Mouse (Mus musculus) left cerebral cortex, adult 11 months (tissue): Measurements from ENCODE around the gene Cmtr1.
A peak's percentile ranks its signal among the peaks of the same experiment; 100 is the strongest.
"Not testable (repeated sequence)": the region's sequence is repeated elsewhere in the genome, so short reads cannot be mapped to it uniquely, and the experiment has no call there.

Experiments used
- DNase-seq: peaks from one replicate; pipeline ENCODE4 v3.0.0; 2022; ENCODE audit warnings: low spot score

Gene Cmtr1

GRCm38 (mm10) chr17:29660076-29660761 is at the start of gene Cmtr1:
Cmtr1 (plus strand) TSS chr17:29660595.
- DNase-seq: peak; percentile 89

GRCm38 (mm10) chr17:29613453-29613852 is 46.9 kb upstream of the Cmtr1 start:
- not testable (repeated sequence) for DNase-seq

DNA sequence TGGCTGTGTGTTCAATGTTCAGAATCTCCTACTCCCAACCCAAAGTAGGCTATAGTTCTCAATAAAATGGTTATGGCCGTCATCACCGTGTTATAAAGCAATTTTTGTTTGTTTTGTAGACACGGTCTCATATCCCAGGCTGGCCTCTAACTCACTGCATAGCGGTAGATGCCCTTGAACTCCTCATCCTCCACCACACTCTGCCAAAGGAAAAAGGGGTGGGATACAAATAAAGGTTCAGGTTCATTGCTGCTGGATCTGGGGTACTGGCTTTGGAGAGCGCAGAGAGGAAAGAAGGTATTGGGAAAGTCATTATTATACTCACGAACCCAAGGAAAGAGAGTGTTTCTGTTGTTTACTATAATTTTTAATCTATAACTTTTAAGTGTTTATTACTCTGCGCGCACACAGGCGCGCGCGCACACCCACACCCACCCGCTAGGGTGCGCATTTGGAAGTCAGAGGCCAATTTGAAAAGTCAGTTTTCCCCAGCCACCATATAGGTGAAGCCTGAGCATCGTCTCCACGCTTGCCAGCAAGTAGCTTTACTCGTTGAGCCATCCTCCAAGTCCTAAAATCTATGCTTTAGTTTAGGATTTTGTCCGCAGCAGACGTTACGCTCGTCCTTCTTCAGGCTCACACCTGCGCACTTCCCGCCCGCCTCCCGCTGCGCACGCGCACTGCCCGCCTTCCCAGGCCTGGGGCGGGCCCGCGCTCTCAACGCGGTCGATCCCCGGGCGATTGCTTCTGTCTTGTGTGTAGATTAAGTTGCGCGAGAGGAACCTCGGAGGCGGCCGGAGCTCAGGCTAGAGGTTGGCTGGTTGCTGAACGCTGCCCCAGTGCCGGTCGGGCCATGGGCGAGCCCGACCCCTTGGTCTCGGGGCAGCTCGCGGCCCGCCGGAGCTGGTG is 46.0 kb upstream of the Cmtr1 start, which contains the start of the genes Rnf8 and Gm28043:
TSS of gene Rnf8 (plus strand) at position 676 of the 909 bp plus-strand sequence.
TSS of gene Gm28043 (plus strand) at position 762 of the 909 bp plus-strand sequence.
- DNase-seq: peak; percentile 87

DNA sequence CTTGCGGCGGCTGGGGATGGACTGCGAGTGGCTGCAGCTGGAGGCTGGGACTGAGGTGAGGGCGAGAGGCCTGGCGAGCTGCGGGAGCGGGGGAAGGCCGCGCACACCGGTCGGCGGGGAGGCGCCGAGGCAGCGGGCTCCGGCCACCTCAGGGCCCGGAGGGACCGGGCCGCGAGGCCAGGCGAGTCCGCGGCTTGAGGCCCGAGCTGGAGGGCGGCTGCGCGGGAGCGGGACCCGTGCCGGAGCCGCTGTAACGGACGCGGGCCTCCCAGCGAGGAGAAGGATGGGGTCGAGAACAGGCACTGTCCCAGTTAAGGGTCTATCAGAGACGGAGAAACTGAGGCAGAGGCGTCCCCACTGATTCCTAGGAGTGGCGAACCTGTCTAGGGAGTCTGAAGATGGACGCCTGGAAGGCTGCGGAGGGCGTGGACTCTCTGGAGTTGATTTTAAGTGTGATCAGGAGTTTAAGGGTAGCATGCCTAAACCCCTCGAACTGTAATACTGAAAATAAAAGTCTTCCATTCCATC is 45.3 kb upstream of the Cmtr1 start:
- DNase-seq: no peak

GRCm38 (mm10) chr17:29615616-29616015 is 44.8 kb upstream of the Cmtr1 start:
- DNase-seq: no peak

GRCm38 (mm10) chr17:29619231-29619630 is 41.2 kb upstream of the Cmtr1 start:
- DNase-seq: no peak

- DNase-seq: no peak
Observed at GRCm38 (mm10) chr17:29623488-29623887, 36.9 kb upstream of the Cmtr1 start.

DNA sequence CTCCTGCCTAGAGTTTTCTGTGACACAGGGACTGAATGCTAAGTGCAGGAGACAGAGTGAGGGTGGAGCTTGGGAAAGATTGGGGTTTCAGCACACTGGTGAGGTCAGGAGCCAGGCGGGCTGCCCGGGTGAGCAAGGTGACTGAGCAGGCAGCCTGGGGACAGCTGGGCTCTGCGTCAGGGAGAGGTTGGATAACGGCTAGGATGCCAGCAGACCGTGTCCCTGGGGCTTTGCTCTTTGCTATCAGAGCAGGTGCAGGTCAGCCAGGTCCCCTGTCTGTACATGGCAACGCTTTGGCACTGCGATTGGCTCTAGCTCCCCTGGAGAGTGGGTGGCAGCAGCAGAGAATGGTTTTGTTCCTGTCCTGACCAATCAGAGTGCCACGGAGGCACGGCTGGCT is 33.1 kb upstream of the Cmtr1 start:
- no peak for DNase-seq

- DNase-seq: no peak
Observed at GRCm38 (mm10) chr17:29628946-29629345, 31.4 kb upstream of the Cmtr1 start.

DNA sequence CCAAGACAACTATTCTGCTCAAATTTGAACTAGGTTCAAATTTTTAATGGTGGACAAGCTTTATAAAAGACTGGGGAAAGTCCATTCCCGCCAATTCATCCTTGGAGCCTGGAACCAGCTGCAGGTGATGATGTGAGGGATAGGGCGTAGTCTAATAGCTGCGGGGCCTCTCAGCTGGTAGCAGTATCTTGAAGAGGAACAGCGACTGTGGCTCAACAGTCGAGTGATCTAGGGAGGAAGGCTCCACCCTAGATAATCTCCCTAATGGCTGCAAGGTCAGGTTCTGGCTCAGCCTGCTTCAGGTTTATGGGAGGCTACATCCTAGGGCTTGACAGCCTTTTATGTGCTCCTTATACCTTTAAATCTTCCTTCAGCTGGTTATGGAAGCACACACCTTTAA is 30.8 kb upstream of the Cmtr1 start:
- DNase-seq: no peak

DNA sequence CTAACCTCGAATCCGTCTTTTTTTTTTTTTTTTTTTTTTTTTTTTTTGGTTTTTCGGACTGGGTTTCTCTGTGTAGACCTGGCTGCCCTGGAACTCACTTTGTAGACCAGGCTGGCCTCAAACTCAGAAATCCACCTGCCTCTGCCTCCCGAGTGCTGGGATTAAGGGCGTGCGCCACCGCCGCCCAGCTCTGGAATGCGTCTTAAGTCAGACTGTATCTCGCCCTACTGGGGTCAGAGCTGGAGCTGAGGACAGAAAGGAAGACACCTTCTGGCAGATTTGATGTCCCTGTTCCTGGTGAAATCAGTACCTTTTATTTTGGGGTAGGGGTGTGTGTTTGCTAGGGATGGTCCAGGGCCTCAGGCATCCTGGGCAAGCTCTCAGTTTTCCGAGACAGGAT is 28.1 kb upstream of the Cmtr1 start:
- no peak for DNase-seq

- no peak for DNase-seq
Observed at GRCm38 (mm10) chr17:29635492-29635891, 24.9 kb upstream of the Cmtr1 start.

DNA sequence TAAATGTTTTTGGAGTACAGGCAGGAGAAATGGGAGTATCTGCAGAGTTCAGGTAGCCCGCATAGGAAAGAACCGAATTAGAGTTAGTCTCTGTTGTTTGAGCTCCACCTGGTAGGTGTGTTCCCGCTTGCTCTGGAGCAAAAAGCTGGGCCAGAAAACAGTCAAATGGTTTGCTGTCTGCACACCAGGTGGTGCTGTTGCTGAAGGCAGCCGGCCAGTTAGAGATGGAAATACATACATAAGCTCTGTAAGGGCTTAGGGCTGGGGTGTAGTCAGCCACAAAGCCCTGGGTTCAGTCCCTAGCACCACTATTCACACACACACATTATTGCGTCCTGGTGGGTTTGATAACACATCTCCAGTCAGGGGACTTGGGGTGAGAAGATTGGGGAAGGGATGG is 24.3 kb upstream of the Cmtr1 start:
- DNase-seq: no peak

DNA sequence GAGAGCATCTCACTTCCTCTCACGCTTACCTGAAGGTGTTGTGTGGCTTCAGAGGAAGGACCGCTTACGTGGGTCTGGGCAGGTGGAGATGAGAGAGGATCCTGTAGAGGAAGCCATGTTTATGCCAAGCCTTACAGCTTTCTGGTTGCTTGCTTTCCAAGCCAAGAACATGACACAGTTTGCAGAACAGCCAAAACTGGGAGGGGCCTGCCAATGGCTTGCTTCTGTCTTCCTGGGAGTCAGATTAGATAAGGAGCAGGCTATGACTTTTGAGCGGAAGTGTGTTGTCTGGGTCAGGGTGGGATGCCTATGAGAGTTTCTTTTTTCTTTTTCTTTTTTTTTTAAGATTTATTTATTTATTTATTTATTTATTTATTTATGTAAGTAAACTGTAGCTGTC is 23.0 kb upstream of the Cmtr1 start:
- no peak for DNase-seq

GRCm38 (mm10) chr17:29637895-29638294 is 22.5 kb upstream of the Cmtr1 start:
- DNase-seq: no peak

- DNase-seq: no peak
Observed at GRCm38 (mm10) chr17:29640971-29641370, 19.4 kb upstream of the Cmtr1 start.

DNA sequence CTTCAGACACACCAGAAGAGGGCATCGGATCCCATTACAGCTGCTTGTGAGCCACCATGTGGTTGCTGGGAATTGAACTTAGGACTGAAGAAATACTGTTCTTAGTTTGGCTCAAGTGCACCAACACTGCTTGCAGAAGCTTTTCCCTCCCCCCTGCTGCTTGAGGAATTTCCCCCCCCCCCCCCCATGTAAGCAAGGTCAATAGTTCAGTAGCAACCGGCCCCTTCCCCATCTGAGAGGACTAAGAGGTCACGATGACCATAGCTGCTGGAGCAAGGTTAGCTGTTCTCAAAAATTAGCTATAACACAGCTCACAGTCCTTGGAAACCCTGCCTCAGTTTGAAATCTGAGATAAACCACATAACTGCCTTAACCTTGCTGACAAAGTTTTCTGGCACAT is 18.2 kb upstream of the Cmtr1 start:
- no peak for DNase-seq

DNA sequence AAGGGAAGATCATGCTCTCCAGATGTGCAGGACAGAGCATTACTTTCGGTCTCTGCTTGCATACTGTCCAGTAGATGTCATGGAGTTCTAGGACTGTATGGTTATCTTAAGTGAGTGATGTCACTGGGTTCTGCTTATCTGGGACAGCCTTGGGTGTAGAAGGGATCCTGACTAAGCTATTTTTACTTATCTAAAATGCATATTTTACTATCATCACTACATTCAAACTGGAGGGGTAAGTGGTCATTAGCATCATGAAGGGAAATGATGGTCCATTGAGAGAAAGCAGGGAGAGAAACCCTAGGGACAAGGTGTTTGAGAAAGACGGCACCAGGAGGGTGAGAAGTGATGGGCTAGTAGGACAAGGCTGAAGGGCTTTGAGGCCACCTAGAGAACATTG is 2.1 kb upstream of the Cmtr1 start:
- no peak for DNase-seq

- peak; percentile 17 for DNase-seq
Observed at GRCm38 (mm10) chr17:29660762-29661391, 482 bp downstream of the Cmtr1 start.

DNA sequence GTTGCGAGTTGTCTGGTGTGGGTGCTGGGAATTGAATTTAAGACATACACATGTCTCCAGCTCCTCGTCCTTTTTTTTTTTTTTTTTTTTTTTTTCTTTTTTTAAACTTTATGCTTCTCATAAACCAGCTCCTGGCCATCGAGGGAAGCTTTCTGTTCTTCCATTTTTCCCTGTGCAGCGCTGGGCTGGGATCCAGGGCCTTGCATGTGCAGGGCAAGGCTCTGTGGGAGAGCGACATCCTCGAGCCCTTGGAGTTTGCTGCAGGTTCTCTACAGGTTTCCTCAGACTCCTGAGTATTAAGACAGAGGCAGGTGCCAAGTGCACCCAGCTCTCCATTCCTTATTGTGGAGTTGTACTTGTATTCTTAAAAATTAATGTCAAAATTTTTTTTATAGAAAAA is 1.8 kb downstream of the Cmtr1 start:
- no peak for DNase-seq

DNA sequence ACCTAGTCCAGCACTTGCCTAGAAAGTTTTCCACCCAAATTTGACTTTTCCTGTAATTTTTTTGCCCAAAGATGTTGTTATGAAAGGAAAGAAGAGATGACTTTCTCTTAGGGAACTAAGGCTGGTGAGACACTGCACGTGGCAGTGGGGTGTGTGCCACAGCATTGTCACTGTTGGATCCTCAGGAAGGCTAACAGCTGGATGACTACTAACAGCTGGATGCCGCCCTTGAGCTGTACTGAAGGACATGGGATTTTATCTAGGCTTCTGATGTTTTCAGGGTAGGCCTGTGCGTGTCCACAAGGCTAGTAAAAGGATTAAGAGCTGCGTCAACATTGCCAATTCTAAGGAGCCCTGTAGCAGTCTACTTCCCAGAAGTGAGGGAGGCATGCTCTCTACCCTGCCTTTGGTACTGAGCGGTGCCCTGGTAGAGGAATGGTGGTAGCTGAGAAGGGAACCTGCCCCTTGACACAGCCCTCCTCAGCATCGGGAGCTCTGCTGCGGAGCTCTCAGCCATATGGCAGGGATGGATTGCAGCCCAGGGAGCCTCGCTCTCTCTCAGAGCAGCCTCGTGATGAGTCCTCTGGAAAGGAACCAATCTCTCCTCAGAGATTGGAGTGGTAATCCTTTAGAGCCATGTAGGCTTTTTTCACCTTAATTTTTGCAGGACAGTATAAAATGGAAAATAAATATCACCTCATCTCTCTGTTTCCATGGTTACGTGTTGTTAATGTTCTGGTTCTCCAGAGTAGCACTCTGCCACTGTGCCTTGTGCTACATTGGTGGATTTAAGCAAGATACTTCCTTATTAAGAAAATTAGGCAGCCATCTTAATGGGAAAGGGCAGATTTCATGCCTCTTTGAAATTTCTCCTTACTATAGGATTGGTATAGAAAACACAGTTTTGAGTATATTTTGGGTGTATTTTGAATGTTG is 7.9 kb downstream of the Cmtr1 start:
- DNase-seq: peak; percentile 28
